Mouse (Mus musculus): ENCODE data around the gene Tmem220.
"Not testable (repeated sequence)": the region's sequence is repeated elsewhere in the genome, so short reads cannot be mapped to it uniquely, and the experiment has no call there.

The Tmem220 gene

DNA sequence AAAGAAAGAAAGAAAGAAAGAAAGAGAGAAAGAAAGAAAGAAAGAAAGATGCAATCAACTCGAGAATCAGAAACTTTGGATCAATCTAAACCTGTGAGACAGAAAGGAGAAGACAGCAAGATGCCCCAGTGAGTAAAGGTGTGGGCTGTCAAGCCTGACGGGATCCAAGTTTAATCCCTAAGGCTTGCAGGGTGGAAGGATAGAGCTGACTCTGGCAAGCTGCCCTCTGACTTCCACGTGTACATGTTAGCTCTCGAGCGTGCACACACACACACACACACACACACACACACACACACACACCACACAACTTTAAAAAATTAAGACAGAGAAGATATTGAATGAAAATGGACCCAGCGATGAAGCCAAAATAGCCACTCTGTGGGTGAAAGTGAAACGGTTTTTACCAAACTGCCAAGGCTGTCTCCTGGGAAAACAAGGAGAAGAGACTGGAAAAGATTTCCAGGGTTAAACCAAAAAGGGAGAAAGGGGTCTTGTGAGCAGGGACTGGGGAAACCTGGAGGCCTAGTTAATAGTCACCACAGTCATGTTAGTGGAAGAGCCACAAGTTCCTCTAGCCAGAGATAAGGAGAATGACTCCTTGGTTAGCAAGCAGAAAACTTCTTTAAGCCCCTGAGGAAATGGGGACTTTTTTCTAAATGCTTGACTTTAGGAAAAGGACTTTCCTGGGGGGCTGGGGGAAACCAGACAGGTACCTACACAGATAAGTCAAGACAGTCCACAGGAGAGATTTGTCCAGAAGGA lies 5.1 kb upstream of the Tmem220 start:
- no peak for DNase-seq (ENCODE audit: low read depth, low spot score)

DNA sequence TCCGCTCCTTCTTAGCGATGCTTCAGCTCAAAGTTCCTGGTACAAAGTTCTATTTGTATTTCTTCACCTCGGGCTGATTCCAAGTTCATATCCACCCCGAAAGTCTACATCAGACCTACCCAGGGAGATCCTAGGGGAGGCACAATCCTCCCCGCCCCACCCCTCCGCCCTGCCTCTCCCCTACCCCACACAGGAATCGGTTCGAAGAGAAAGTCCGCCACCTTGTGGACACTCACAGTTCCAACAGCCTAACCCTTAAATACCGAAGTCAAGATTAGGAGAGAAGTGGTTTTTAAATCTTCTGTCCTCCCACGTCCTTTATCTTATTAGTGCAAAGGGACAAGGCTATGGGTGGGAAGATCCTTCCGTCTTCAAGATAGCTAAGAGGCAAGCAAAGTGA lies 4.0 kb upstream of the Tmem220 start:
- DNase-seq (ENCODE audit: low read depth, low spot score): peak; percentile 53

DNA sequence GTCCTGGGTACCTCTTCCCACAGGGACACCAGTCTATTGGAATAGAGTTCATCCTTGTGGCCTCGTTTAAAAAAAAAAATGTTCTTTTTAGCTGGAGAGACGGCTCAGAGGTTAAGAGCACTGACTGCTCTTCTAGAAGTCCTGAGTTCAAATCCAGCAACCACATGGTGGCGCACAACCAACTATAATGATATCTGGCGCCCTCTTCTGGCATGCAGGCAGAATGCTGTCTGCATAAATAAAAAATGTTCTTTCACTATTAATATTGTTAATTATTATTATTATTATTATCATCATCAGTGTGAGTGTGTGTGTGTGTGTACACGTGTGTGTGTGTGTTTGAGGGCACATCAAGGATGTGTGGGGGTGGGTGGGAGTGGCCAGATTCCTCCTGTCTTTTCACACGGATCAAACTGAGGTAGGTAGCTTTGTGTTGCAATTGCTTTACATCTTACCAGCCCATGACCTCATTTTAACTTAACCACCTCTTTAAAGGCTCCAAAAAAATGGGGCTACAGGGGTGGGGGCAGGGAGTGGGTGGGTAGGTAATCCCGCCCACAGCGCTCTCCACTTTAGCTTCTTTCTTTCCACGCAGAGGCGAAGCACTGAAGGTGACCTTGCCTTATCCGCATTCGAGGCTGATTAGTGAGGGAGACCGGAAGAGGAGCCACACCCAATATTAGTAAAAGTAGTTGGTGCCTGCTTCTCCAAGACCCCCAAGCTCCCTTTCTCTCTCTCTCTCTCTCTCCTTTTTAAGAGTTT lies 2.4 kb upstream of the Tmem220 start:
- no peak for DNase-seq (ENCODE audit: low read depth, low spot score)

DNA sequence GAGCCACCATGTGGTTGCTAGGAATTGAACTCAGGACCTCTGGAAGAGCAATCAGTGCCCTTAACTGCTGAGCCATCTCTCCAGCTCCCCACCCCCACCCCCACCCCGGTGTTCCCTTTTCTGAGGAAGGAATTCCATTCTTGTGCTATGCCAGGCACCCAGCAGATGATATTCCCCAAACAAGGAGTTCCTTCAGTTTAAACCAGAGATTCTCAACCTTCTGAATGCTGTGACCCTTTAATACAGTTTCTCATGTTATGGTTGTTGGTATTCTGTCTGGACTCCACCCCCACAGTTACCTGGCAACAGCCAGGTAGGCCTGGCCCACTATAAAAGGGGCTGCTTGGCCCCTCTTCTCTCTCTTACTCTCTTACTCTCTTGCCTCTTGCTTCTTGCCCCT lies 1.8 kb upstream of the Tmem220 start:
- DNase-seq (ENCODE audit: low read depth, low spot score): not testable (repeated sequence)

DNA sequence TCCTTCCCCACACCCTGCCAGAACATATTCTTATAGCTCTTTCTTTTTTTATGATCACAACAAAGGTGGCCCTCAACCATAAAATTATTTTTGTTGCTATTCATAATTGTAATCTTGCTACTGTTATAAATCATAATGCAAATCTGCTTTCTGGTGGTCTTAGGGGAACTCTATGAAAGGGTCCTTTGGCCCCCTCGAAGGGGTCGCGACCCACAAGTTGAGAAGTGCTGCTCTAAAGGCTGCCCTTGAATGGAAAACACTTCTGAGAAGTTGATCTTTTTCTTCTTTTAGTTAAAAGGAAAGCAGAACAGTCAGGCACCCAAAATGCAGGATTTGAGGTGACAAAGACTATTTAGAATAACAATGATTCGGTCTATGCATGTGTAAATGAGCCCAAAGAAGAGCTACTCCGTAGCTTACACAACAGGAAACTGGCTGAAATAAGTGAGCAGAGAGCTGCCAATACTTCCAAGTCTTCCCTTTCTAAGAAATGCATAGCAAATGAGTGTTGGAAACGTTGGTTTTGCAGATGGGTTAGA lies 1.1 kb upstream of the Tmem220 start:
- DNase-seq (ENCODE audit: low read depth, low spot score): no peak

DNA sequence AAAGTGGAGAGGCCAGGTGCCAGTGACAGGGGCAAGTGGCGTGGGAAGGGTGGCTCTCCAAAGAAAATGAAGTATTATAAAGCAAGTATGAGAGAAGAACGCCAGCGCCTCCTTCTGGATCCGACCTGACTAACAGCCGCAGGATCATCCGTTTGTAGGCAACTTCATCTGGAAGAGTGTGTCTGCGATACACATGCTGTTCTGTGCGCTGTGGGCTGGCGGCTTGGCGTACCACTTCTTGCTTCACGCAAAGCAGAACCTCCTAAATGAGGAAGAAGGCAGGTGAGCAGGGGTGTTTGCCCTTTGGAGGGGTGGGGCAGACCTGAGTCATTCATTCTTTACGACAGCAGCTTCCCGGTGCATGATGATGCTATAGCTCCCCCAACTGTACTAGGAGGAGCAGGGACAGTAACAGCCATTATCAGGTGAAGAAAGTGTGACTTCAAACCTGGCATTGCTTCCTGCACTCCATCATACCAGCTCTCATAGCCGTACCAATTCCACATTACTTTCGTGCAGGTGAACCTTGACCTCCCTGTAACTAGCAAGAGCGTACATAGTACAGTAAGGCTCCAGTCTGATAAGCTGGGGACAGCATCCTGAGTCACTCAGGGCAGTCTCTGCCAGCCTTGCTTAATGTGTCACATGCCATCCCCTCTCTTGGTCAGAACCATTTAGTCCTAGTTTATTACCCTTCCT lies 6.1 kb downstream of the Tmem220 start:
- no peak for DNase-seq (ENCODE audit: low read depth, low spot score)

DNA sequence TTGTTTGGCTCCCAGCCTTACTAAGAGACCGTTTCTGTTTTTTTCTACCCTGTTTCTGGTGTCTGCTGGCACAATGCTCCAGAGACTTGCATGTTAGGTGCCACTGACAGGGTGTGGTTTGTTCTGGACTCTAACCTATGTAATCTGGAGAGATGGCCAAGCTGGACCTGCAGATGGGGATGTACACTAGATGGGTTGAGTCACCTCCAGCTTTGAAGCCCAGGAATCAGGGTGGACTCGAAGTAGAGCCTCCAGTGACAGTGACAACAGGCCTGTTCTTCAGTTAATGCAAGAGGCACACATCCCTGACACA lies 6.6 kb downstream of the Tmem220 start:
- DNase-seq (ENCODE audit: low read depth, low spot score): no peak

DNA sequence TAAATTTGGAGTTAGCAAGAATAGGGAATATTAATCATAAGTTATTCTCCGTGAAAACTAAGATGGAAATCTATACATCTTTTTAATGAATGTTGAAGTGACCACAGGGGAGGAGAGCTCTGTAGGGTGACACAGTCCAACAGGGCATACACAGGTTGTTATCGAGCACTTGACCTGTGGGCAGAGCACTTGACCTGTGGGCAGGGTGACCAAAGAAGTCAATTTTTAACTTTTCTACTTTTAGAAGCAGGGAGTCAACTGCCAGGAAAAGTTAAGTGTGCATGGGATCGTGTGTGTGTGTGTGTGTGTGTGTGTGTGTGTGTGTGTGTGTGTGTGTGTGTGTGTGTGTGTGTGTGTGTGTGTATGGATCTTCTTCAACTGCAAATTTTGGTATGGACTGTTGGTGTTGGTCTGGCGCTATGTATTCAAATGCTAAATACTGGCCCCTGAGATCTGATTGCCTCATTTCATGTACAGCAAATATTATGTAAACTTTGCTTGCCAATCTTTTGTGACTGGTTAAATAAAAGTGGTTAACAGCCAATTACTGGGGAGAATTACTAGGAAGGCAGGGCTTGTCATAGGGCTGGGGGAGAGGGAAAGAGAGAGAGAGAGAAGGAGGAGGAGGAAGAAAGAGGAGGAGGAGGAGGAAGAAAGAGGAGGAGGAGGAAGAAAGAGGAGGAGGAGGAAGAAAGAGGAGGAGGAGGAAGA lies 10.0 kb downstream of the Tmem220 start:
- no peak for DNase-seq (ENCODE audit: low read depth, low spot score)

DNA sequence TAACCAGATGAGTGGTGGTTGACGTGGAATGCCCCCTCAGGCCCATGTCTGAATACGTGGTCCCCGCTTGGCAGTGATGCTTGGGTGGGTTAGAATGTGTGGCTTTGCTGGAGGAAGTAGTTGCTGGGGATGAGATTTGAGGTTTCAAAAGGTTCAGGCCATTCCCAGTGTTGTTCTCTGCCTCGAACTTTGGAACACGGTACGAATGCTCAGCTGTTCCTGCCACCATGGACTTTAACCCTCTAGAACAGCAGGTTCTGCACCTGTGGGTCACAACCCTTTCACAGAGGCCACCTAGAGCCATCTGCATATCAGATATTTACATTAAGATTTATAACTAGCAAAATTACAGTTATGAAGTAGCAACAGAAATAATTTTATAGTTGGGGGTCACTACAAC lies 11.3 kb downstream of the Tmem220 start:
- DNase-seq (ENCODE audit: low read depth, low spot score): no peak

DNA sequence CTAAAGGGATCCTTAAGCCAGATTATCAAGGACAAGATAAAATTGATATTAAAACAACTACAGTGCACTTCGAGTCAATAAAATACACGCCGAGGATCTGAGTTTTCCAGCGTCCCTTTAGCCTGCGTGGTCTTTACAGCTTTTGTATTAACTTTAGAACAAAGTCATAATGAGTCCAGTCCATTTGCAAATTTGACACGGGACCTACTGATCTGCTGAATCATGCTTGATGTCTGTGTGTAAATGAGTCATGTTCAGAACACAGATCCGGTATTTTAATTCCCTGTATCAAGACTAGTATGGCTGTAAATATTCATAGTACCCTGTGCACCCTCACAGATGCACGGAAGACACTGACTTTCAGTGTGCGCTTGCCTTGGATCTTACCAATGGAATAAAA lies 11.9 kb downstream of the Tmem220 start:
- no peak for DNase-seq (ENCODE audit: low read depth, low spot score)

DNA sequence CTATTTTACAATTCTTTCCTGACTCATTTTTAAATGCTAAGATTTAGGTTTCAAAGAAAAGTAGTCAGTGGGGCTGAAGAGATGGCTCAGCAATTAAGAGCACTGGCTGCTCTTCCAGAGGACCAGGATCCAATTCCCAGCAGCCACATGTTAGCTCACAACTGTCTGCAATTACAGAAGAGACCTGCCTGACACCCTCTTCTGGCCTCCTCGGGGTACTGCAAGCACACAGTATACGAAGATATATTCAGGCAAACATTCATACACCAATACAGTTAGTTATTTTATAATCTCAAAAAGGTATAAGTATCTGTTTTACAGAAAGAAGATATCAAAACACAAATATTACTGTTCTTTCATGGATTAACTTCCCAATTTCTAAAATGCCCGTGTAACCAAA lies 14.8 kb downstream of the Tmem220 start:
- no peak for DNase-seq (ENCODE audit: low read depth, low spot score)

DNA sequence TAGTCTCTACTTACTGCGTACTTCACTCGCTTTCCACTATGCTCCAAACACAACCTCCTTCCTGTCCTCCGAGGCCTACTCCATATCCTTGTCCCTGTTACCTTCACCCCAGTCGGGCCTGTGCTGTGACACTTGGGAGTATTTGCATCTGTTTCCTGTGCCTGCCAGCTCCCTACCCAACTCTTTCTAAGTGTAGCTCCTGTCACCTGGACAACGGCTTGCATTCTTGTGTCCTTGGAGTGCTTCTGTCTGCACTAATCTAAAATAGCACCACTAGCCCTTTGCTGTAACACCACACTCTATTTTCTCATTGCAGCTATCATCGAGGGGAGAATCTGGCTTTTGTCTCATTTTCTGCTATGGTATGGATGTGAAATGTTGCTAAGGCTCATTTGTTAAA lies 15.5 kb downstream of the Tmem220 start:
- no peak for DNase-seq (ENCODE audit: low read depth, low spot score)

DNA sequence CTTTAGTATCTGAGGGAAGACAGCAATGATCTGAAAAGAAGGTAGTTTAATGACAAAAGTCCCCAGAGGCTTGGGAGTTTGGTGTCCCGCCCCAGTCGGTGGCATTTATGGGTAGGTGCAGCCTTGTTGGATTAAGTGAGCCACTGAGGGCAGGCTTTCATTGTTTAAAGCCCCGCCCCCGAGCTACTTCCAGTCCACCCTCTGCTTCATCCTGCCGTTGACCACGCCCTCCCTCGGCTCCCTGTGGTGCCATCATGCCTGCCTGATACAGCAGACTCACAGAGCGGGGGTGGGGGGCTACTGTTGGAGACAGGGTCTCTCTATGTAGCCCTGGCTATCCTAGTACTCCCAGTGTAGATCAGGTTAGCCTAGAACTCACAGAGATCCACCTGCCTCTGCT lies 18.1 kb downstream of the Tmem220 start:
- DNase-seq (ENCODE audit: low read depth, low spot score): no peak

DNA sequence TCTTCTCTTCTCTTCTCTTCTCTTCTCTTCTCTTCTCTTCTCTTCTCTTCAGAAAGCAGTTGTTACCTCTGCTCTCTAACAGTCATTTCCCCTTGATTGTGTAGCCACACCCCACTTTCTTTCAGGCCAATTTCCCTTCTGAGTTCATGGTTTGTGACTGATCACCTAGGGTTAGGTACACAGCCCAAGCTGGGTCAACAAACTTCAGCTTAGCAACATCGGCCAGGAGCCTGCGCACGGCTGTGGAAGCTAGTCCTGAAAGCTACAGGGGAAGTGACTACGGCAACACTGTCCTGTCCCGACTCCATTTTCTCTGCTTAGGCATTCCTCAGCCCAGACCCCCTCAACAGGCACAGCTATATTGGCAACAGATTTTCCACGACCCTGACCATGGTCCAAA lies 20.0 kb downstream of the Tmem220 start:
- no peak for DNase-seq (ENCODE audit: low read depth, low spot score)

DNA sequence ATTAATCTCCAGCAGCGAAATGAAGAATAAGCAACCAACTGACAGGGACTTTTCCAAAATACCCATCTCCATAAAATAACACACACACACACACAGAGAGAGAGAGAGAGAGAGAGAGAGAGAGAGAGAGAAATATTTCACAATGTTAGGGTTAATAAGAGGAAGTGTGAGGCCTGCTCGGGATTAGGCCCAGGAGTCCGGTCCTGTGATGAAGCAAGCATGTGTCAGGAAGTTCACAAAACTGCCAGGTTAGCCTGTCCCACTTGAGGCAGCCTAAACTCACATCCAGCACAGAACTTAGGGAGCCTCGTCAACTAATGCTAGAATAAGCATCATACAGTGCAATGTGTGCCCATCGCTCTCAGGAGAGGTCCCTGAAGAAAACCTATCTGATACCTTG lies 22.2 kb downstream of the Tmem220 start:
- DNase-seq (ENCODE audit: low read depth, low spot score): no peak

DNA sequence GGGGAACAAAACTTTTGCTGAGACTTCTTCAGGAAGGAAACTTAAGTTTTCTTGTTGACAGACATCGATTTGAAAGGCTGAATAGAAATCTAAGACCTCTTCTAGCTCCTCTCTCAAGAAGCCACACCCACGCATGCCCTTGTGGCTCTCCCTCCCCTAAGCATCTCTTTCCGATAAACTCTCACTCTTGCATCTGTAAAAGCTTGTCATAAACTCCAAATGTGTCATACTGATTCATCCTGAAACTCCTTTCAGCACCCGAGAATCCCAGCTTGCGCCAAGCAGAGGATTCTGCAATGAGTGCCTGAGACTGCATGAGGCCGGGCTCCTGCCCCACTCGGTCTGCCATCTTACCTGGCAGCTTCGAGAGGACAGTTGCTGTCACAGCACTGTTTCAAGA lies 23.5 kb downstream of the Tmem220 start:
- DNase-seq (ENCODE audit: low read depth, low spot score): no peak

DNA sequence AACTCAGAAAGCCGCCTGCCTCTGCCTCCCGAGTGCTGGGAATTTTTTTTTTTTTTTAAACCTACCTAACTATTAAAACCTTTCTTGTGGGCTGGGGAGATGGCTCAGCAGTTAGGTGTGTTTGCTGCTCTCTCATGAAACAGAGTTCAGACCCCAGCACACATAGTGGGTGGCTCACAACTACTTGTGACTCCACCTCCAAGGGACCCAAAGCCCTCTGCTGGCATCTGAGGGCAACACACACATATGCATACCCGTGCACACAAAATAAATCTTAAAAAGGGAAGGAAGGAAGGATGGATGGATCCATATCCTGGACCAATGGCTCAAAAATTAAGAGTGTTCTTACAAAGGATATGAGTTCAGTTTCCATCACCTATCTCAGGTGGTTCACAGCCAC lies 24.3 kb downstream of the Tmem220 start:
- DNase-seq (ENCODE audit: low read depth, low spot score): no peak

DNA sequence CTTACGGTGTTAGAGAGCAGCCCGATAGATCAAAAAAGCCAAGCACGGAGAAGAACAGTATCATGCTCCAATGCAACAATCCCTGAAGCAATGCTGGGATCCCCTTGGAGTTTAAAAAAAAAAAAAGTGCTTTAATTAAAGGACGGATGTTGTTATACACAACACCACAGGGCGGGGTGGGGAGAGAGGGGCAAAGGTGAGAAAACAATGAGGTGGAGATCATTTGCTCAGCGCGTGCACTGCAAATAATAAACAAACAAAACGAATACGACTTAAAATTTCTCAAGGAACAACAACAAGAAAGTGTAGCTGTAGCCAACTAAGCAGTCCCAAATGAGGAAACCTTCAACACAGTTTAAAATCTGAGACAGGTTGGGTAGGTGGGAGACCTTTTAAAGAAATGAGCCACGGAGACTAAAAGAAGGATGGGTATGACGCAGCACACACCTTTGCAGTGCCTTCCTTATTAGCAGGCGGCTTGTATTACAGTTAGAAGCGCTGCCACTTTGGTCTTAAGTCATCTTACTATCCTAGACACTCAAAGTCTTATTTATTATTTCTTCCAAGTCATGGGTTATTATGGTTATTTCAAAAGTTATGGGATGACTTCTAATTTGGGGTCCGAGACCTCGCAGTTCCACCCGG lies 26.8 kb downstream of the Tmem220 start:
- no peak for DNase-seq (ENCODE audit: low read depth, low spot score)

DNA sequence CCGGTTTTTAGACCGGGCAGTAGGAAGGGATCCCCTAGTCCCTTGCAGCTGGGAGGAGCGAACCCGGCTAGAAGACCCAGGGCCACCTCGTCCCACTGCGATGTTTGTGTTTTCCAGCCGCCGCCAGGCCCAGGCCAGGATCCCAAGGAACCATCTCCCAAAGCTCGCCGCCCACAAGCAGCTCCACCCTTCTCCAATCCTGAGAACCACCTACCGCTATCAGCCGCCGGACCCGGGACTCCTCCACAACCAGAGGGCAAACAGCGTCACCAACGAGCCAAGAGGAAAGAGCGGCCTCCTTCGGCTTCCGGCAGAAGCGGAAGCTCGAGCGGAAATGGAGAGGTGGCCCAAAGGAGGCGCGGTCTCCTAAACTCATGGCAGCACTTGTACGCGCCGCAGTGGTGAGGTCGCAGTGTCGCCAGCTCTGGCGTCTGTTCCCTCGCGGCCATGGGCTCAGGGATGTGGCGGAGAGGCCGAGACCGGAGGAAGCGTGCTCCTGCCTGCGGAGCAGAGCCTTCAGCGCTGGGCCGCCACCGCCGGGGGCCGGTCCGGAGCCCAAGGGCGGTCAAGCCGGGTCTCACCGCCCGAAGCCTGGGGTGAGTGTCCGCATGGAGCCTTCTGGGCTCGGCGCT lies 27.5 kb downstream of the Tmem220 start, which contains the start of the genes Adprm and Sco1:
Gene Adprm (minus strand): TSS at position 274 of the 632 bp plus-strand sequence.
Gene Sco1 (plus strand): TSS at position 350 of the 632 bp plus-strand sequence.
- peak; percentile 72 for DNase-seq (ENCODE audit: low read depth, low spot score)

DNA sequence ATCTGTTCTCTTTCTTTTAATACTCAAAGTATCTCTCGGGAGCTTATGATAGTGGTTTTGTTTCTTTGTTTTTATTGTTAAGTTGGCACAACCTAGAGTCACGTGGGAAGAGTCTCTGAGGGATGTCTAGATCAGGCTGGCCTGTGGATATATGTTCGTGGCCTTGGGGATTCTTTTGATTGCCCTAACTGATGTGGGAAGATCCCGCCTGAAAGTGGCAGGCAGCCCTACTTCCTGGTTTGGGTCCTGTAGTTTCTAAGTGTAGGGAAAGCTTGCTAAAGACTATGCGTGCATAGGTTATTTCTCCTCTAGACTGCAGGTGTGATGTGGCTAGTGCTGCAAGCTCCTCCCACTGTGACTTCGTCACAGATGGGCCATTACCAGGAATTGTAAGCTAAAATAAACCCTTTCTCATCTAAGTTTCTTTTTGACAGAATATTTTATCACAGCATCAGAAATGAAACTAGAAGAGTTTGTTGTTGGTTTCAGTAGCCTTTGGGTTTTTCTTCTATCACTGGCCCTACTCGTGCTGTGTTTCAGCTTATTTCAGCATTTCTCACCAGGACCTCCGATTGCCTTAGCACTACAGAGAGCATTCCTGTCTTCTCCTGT lies 29.9 kb downstream of the Tmem220 start:
- DNase-seq (ENCODE audit: low read depth, low spot score): no peak

All from retina, postnatal 7 days (tissue).